Mouse (Mus musculus) CD4-positive, CD25-positive, alpha-beta regulatory T cell, adult 4 months (primary cell): ENCODE measurements around the gene Gm10272. TPM values are rescaled to one million over a fixed set of nuclear protein-coding genes. Genes with fewer than 3 reads are reported as not detected.
"Not testable (repeated sequence)": the region's sequence is repeated elsewhere in the genome, so short reads cannot be mapped to it uniquely, and the experiment has no call there.

Source experiments
- ATAC-seq: one replicate; pipeline ENCODE4 v1.8.0; 2017
- polyA plus RNA-seq, 2 experiments: library from polyadenylated mRNA; unstranded; fragments of 100-300 nt; shearing (Covaris generic); gene quantifications; one replicate each; pipeline ENCODE4 v1.2.1; 2017

Gene Gm10272
- not detected for polyA plus RNA-seq

DNA sequence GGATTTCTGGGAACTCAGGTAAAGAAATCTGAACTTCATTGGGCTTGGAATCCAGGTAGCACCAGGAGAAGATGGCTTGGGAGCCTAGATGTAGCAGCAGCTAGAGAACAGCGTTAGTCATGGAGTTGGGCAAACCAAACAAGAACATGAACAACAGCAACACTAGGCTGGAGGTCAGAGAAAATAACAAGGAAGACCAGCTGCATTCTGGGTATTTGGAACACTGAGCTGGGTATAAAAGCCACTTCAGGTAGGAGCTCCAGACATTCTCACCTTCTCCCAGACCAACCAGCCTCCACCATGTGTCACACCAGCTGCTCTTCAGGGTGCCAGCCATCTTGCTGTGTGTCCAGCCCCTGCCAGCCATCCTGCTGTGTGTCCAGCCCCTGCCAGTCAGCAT, at the start of gene Gm10272:
TSS of gene Gm10272 (plus strand) at position 301 of the 400 bp plus-strand sequence.
- no peak for ATAC-seq

DNA sequence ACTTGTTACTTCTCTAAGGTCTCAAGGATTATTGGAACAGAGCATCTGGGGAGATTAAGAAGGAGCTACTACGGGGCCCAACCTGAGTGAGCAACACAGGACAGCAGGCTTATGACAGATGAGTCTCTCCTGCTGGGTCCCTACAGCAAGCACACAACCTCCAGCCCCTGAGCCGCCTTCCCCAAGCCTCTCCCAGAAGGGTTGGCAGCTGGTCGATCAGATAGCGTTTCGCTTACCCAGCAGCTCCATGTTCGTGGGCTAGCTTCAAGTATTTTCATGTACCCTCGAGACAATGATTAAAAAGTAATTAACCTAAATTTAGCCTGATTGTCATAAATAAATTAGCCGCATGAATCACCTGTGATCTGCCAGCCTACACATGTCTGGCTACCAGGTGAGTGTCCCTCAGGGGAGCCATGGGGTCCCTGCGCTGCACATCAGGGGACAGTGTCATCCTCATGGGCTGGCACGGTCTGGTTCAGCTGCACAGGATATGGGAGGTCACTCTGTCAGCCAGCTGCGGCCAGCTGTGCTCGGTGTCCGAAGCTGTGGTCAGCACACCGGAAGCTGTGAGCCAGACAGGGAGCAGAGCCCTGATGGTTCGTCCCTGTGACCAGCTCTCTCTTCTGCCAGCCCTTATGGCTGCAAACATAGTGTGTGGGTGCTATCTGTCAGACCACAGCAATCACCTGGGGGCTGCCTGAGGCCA, 48.0 kb upstream of the Gm10272 start:
- ATAC-seq, result no peak

- ATAC-seq, result no peak
Measured at GRCm38 (mm10) chr10:77663949-77664665, 42.3 kb upstream of the Gm10272 start.

DNA sequence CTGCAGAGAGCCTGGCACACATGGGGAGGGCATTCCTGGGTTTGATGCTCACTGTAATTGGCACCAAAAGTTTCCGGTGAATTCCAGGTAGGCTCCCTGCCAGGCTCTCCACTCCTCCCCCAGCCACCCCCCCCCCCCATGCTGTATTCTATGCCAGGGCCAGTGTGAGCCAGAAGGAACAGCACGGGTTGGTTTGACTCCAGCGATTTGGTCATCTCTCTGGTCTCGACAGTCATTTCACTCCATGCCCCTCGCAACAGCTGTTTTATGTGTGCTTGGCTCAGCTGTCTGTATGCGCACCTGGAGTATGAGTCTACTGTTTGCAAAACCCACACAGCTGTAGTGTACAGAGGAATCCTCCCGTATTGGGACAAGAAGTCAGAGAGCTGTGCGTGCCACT, 40.1 kb upstream of the Gm10272 start:
- no peak for ATAC-seq

DNA sequence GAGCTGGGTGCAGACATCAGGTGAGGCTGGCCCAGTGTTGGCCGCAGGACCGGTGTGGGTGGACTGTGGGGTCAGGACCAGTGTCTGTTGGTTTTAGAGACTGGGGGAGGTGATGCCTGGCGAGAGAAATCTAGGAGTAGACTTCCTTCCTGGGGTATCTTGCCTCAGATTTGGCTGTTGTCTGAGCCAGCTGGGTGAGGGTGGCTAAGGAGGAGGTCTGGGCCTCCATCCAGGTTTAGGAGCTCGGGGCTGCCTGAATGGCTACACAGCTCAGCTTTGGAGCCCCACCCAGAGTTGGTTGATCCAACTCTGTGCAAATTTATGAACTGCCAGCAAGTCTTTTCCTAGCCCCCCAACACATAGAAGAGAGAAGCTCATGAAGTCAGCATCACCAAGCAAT, 39.0 kb upstream of the Gm10272 start:
- no peak for ATAC-seq

DNA sequence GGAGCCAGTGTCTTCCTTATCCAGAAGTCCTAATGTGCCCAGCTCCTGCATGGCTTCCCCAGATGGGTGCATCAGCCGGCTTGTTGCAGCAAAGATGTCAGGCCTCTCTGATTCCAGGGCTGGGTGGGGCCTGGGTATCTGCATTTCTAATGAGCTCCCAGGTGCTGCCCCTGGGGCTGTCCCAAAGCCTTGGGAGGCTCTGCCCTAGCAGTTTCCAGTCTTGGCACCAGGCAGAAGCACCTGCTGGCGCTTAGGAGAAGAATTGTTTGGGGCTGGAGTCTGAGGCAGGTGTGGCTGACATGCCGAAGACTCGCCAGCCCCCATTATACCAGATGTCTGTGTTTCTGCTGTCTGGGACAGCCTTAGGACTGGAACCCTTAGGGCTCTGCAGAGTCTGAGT, 35.7 kb upstream of the Gm10272 start:
- ATAC-seq, result no peak

DNA sequence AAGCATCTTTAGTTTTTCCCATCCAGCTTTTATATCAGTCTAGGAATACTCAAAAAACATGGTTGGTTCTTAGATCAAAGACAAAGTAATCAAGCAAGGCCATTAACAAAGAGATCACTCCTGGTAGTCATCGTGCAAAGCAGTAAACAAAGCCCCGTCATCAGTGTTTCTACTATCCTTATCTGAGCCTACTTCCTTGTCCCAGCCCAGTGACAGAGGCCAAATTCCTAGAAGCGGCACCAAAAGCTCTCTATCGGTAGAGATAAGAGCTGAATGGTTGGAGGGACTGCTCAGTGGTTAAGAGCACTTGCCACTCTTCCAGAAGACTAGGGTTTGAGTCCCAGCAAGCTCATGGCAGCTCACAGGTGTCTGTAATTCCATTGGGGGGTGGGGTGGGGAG, 34.9 kb upstream of the Gm10272 start:
- ATAC-seq, result no peak

- ATAC-seq, result no peak
Measured at GRCm38 (mm10) chr10:77673765-77674164, 32.7 kb upstream of the Gm10272 start.

DNA sequence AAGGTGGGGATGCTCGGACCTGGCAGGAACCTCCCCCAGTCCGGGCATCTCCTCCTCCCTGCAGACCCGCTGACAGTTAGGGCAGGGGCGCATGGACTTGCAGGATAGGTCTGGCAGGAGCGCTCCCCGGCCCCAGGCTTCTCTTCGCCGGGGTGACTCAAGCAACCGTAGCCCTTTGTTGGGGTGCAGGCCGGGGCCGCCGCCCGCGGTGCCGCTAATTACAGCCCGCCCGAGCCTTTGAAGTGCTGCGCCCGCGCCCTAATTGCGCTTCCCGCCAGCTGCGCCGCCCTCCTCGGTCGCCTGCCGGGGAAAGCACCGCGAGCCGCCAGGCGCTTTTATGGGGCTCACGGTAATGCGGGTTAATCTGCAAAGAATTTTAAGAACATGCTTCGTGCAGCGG, 28.9 kb upstream of the Gm10272 start:
- ATAC-seq, result peak; percentile 57

GRCm38 (mm10) chr10:77682994-77683393, 23.4 kb upstream of the Gm10272 start:
- no peak for ATAC-seq

GRCm38 (mm10) chr10:77684181-77684580, 22.2 kb upstream of the Gm10272 start:
- ATAC-seq, result no peak

DNA sequence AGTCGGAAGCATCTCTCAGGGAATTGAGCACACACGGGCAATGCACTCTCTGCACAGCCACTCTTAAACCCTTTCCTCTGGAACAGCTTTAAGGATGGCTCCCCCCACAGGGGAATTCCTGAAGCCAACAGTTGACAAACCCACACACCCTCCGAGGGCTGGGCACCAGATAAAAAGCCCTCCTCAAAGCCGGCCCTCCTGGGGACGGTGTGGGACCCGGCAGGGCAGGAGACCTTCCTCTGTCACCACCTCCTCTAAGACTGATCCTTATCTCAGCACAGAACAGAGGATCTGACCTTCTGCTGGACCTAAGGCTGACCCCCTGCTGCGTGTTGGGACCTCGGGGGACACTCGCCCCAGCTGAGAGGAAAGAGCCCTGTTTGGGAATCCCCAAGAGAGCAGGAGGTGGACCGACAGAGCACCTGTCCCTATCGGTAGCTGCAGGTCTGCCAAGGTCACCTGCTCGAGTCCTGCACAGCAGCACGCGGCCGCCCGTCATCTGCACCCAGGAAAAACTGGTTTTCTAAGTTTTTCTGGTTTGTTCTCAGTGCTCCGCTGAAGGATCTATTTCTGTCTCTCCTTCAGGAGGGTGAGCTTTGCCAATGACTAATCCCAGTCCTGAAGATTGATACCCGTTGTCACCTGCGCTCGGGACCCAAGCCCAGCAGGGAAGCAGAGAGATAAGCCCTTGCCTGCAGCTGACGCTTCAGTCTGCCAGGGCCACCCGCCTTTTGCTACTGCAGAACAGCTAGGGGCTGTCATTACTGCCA, 20.3 kb upstream of the Gm10272 start, which contains the start of gene Tspear:
TSS of gene Tspear (plus strand) at position 675 of the 770 bp plus-strand sequence.
- no peak for ATAC-seq

- ATAC-seq, result no peak
Measured at GRCm38 (mm10) chr10:77687021-77687420, 19.4 kb upstream of the Gm10272 start.

DNA sequence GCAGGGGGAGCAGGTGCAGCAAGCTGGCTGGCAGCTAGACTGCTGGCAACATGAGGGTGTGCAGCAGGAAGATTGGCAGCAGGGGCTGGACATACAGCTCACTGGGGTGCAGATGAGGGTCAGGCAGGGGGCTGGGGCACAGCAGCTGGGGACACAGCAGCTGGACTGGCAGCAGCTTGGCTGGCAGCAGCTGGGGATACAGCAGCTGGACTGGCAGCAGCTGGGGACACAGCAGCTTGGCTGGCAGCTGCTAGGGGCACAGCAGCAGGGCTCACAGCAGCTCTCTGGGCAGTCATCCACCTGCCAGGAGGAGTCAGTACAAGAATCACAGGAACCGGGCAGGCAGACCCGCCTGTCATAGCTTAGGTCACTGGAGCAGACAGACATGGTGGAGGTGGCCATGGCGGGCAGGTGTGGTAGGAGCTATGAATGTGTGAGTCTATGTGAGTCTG, 16.0 kb upstream of the Gm10272 start, which contains the start of gene Gm19402:
TSS of gene Gm19402 (minus strand) at position 402 of the 452 bp plus-strand sequence.
- not testable (repeated sequence) for ATAC-seq

DNA sequence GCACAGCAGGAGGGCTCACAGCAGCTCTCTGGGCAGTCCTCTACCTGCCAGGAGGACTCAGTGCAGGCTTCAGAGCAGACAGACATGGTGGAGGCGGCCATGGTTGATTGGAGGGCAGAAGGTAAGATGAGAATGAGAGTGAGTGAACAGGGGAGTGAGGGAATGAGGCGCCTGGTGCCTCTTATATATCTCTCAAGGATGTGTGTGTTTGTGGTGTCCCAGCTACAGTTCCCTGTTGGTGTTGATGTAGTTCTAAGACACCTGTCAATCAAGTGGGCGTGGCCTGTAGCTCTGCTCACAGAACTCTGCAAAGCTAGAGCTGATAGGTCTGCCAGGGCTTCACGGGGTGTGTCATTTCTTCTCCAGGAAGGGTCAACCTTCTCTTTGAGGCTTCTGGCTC, 9.3 kb upstream of the Gm10272 start, which contains the start of gene Gm9508:
TSS of gene Gm9508 (minus strand) at position 101 of the 400 bp plus-strand sequence.
- no peak for ATAC-seq

- ATAC-seq, result no peak
Measured at GRCm38 (mm10) chr10:77709831-77710230, 3.4 kb downstream of the Gm10272 start.

- ATAC-seq, result not testable (repeated sequence)
Measured at GRCm38 (mm10) chr10:77711157-77711556, 4.7 kb downstream of the Gm10272 start, which contains the start of gene Gm10024. TSS of gene Gm10024 (plus strand) at chr10:77711457.

DNA sequence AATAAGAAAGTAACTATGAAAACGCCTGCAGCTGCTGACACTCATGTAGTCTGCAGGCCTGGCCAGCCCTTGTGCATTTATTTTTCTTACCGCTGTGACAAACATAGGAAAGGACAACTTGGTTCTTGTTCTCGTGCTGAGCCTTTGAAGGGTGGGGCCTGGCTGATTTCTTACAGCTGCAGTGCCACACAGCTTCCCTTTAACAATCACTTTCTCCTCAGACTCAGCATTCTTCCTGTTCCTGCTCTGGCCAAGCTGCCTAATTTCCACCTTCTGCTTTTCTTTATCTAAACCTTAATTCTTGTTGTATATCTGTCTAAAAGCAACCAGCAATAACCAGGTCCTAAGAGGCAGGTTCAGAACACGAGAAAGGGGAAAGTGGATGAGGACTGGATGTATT, 7.3 kb downstream of the Gm10272 start:
- no peak for ATAC-seq

DNA sequence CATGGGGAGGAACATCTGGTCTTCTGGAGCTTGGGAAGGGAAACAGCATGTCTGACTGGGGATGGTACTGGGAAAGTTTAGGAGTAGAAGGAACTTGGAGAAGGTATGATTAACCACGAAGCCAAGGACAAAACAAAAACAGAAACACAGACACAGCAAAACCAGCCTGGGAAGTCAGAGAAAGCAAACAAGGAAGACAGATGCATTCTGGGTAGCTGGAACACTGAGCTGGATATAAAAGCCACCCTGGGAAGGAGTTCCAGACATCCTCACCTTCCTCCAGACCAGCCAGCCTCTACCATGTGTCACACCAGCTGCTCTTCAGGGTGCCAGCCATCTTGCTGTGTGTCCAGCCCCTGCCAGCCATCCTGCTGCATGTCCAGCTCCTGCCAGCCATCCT, 9.1 kb downstream of the Gm10272 start, which contains the start of gene Gm10142:
TSS of gene Gm10142 (plus strand) at position 301 of the 400 bp plus-strand sequence.
- ATAC-seq, result no peak

- not testable (repeated sequence) for ATAC-seq
Measured at GRCm38 (mm10) chr10:77720299-77720698, 13.9 kb downstream of the Gm10272 start, which contains the start of gene Krtap12-1. TSS of gene Krtap12-1 (plus strand) at chr10:77720599.

GRCm38 (mm10) chr10:77724855-77725254, 18.4 kb downstream of the Gm10272 start:
- no peak for ATAC-seq

DNA sequence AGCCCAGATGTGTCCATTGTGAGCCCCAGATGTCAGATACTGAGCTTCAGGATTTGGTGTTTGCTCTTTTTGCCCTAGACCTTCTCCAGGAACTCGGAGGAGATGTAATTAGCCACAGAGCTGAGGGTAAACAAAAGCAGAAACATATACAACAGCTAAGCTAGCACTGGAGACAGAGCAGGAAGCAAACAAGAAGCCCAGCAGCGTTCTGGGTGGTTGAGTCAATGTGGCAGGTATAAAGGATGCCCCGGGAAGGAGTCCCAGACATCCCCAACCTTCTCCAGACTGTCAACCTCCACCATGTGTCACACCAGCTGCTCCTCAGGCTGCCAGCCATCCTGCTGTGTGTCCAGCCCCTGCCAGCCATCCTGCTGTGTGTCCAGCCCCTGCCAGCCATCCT, 19.8 kb downstream of the Gm10272 start, which contains the start of gene Gm10100:
TSS of gene Gm10100 (plus strand) at position 301 of the 400 bp plus-strand sequence.
- no peak for ATAC-seq

GRCm38 (mm10) chr10:77728280-77728679, 21.9 kb downstream of the Gm10272 start:
- ATAC-seq, result no peak
